Mouse (Mus musculus) heart, postnatal 14 days (tissue): ENCODE data around the gene Ppm1b. TPM values are rescaled to one million over a fixed set of nuclear protein-coding genes. Genes with fewer than 3 reads are reported as not detected.
A peak's percentile ranks its signal among the peaks of the same experiment; 100 is the strongest.

ENCODE experiments used
- DNase-seq, 2 experiments: peaks; one replicate each; pipeline ENCODE4 v3.0.0; 2021 to 2022
- intact Hi-C: fragments of 180-260 bp; cut with DNase I; formaldehyde crosslinking; loops from one replicate; pipeline ENCODE4 v1.15.1; 2025
- total RNA-seq, 2 experiments: library from RNA; stranded (reverse); gene quantifications; 2 replicates each; pipeline ENCODE4 v1.2.3; 2021

Gene Ppm1b
- total RNA-seq, 2 experiments from 2014 or later: 95.4 to 99.7 TPM

DNA sequence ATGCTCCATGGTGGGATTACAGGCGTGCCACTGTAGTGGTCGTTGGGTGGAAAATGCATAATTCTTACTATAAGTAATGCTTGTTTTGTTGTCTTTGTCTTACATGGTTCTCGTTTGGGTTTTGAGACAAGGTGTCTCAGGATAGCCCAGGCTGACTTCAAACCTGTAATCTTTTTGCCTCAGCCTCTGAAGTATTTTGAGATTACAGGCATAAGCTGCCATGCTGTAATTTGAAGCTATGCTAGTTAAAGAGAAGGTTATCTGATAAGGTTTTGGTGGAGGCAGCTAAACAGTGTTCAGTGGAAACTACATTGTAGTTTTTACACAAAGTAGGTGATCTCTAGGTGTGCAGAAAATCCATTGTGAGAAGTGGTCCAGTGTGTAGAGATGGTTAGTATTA is 61.8 kb downstream of the Ppm1b start:
- DNase-seq: no peak
- intact Hi-C loops: no loop called here

DNA sequence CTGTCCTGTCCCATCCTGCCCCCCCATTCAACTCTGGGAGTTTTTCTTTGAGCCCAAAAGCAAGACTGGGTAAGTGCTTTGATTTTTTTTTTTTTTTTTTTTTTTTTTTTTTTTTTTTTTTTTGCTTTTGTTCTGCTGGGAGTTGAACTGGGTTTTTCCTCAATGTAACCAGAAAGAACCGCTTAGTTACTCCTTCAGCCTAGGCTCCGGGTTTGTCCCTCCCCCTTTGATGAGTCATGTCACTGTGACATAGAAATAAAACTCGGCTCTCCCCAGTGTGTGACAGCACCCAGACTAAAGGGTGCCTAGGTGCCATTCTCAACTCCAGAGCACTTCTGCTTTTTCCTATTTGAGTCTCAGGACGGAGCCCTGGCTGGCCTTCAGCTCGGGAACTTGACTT is 62.3 kb downstream of the Ppm1b start:
- intact Hi-C loops: no loop called here
- no peak for DNase-seq

DNA sequence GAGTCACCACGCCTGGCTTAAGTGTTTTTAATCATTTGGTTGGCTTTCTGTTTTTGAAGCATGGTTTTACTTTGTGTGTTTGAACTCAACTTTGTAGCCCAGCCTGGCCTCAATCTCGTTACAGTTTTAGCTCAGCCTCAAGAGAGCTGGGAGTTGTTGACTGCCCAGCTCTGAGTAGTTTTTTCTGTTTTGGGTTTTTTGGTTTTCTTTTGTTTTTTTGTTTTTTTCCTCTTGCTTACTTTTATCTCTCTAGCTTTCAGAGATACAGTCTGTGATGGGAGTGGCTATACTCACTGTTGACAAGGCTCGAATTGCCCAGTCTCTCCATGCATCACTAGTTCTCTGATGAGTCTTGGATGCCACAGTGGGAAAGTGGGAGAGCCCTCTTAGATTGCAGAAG is 63.8 kb downstream of the Ppm1b start:
- intact Hi-C loops: loop anchor here (5.0 kb wide), 2 partner anchors 143 to 612 kb away; no protein-coding TSS in a partner anchor
- DNase-seq: no peak

DNA sequence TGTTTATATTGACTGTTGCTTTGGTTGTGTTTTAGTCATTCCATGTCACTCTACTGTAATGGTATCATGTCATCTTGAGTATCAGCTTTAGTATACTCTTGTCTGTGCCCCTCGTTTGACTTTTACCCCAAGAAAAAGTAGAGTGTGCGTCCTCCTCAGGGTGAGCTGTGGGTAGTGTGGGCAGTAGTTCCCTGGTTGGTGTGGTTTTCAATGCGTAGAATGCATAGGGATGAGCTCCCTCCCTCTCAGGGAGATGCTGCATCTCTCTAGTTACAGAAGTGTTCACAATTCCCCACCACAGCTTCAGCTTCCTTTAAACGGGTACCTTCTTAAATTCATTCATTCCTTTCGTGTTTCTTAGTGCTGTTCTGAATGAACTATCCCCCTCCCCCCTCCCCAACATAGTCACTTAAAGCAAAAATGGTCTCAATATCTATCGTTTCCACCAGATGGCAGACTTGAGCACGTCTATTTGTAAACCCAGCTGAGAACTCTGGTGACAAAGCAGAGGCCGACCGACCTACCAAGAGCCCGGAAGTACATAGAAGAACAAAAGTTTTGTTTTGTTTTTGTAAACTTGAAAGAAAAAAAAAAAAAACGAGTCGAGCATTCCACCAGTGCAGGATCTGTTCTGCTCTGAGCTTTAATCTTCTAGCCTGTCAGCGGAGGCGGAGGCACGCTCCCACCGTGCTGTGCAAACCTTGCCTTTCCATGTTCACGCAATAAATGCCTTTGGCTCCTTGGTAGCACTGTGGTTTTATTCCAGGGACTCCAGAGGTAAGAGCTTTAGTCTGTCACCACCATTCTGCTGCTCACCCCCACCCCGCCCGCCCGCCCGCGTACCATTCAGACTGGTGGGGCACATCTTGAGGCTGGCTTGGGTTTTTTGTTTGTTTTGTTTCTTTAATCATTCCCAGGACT is 67.0 kb downstream of the Ppm1b start:
- intact Hi-C loops: loop anchor here (2.0 to 5.0 kb wide), 3 partner anchors 65 to 609 kb away; no protein-coding TSS in a partner anchor
- peak; percentile 30 to 71 for DNase-seq

GRCm38 (mm10) chr17:85024237-85024636 is 67.7 kb downstream of the Ppm1b start:
- DNase-seq: no peak
- intact Hi-C loops: loop anchor here (5.0 kb wide), 2 partner anchors 147 to 608 kb away; no protein-coding TSS in a partner anchor

DNA sequence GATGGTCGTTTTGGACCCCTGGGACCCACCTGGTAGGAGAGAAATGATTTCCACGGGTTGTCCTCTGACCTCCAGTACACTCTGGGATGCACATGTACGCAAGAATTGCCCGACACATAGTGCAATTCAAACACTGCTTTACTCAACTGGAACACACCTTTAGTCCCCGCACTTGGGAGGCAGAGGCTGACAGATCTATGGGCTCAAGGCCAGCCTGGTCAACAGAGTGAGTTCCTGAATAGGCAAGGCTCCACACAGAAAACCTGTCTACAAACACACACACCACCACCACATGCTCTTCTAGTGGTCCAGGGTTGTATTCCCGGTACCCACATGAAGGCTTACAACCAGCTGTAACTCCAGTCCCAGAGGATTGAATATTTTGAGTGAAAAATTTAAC is 68.6 kb downstream of the Ppm1b start:
- DNase-seq: no peak
- intact Hi-C loops: no loop called here

DNA sequence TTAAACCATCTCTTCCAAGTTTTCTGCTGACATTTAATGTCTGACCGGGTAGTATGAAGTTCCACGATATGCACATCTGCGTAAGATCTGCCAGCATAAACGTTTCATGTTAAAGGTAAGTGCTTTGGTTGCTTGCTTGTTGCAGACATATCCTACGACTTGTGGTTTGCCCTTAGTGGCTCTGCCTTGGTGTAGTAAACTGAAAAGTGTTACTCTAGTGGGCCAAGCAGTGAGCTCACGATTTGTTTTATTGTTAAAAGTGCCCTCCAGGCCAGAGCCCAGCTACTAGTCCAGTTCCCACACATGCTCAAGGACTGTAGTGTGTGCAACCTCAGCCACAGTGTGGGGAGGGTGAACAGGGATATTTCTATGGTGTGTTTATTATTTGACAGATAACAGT is 69.9 kb downstream of the Ppm1b start:
- no peak for DNase-seq
- intact Hi-C loops: no loop called here

- intact Hi-C loops: no loop called here
Measured at GRCm38 (mm10) chr17:85027247-85027646, 70.7 kb downstream of the Ppm1b start.

GRCm38 (mm10) chr17:85028093-85028739 is 71.7 kb downstream of the Ppm1b start, which contains the start of gene Slc3a1:
TSS of gene Slc3a1 (plus strand) at chr17:85028376.
- DNase-seq: no peak
- intact Hi-C loops: no loop called here

More at GRCm38 (mm10) chr17:85027247-85027646, 70.7 kb downstream of the Ppm1b start:
- DNase-seq: no peak

- intact Hi-C loops: no loop called here
- DNase-seq: no peak
Measured at GRCm38 (mm10) chr17:85028797-85029196, 72.3 kb downstream of the Ppm1b start.

GRCm38 (mm10) chr17:85030651-85031050 is 74.1 kb downstream of the Ppm1b start:
- DNase-seq: no peak
- intact Hi-C loops: no loop called here

DNA sequence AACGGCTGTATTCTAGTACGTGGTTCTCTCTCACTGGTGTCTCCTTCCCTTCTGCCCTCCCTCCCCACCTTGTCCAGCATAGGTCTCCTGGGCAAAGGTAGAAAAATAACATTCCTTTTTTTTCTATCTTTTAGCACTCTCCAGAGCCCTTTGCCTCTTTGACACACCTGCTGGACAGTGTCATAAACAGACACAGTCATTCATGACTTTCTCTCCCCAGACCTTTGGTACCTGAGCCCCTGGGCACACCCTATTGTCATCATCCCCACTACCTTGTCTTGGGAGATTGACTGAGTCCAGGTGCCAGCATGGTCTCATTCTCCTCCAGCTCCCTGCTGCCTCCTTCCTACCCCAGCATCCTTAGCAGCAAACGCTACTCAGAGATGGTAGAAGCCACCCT is 76.5 kb downstream of the Ppm1b start:
- DNase-seq: no peak

DNA sequence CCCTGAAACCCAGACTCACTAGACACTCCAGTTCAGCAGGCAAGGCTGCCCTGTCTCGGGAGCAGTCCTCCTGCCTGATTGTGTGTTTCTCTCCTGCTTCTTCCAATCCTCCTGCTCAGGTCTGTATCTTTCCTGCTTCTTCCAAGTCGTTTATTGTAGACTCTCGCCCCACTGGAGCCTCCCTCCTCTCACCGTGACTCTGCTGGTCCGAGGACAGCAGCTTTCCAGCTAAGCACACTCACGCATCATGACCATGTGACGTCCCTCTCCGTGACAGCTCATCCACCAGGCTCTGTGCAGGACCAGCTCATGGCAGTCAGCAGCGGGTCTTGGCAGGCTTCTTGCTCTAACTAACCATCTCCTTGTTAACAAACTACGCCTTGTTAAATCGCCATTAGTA is 77.5 kb downstream of the Ppm1b start:
- DNase-seq: no peak
- intact Hi-C loops: no loop called here

More for the DNA sequence above, 76.5 kb downstream of the Ppm1b start:
- intact Hi-C loops: no loop called here

DNA sequence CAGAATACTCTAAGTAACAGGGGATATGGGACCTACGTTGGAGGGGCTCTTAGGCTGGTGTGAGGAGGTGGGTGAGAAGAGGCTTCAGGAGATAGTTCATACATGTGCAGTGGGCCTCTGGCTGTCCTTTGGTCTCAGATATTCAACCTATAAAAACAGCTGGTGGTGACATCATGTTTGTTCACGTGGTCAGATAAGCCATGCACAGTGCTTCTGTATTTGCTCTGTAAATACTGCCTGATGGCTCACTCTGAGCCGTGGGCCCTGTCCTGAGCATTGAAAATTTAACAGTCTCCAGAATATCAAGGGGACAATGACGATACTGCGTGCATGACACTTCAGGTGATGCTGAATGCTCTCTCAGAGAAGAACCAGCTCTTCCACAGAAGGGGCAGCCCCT is 81.3 kb downstream of the Ppm1b start:
- intact Hi-C loops: no loop called here
- DNase-seq: no peak

- intact Hi-C loops: no loop called here
- DNase-seq: no peak
Measured at GRCm38 (mm10) chr17:85038311-85038710, 81.8 kb downstream of the Ppm1b start.

DNA sequence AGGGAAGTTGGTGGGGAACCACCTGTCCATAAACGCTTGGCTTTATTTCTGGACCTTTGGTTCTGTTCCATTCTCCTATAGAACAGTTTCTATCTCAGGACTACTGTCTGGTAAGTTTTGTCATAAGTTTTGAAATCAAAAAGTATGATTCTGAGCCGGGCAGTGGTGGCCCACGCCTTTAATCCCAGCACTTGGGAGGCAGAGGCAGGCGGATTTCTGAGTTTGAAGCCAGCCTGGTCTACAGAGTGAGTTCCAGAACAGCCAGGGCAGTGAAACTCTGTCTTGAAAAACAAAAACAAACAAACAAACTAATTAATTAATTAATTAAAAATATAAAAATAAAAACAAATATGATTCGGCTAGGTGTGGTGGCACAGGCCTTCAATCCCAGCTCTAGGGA is 82.2 kb downstream of the Ppm1b start:
- intact Hi-C loops: no loop called here
- no peak for DNase-seq

DNA sequence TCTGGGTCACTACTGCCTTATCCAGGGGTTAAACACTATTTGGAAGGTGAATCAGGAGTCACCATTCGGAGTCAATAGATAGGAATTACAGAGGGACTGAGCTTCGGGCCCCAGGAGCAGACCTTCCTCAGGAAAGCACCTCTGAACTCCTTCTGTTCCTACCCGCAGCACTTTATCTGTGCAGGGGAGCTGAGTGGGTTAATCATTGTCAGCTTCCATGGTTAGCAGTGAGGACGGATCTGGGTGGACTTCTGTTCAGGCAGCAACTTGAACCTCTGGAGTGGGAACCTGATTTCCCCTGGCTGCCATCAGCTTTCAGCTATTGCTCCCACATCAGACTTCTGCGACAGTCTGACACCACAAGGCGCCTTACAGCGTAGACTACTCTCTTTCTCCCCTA is 84.4 kb downstream of the Ppm1b start:
- intact Hi-C loops: no loop called here
- no peak for DNase-seq

GRCm38 (mm10) chr17:85042419-85042818 is 85.9 kb downstream of the Ppm1b start:
- no peak for DNase-seq
- intact Hi-C loops: no loop called here

GRCm38 (mm10) chr17:85043404-85043816 is 86.9 kb downstream of the Ppm1b start:
- no peak for DNase-seq
- intact Hi-C loops: no loop called here

DNA sequence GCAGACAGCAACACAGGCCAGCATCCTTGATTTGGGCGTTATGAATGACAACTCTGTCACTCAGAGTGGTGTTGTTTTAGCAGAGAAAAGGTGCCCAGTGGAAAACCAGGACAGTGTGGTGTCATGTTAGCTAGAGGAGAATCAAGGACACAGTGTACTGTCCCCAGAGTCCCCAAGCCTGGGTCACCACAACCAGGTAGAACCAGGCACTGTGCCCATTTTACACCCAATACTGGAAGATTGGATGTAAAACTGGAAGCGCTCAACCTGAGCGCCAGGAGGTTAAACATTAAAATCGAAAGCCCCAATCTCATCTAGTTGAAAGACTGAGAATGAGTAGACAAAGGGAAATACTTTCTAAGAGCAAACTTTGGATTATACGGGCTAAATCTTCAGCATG is 87.9 kb downstream of the Ppm1b start:
- DNase-seq: no peak
- intact Hi-C loops: no loop called here

DNA sequence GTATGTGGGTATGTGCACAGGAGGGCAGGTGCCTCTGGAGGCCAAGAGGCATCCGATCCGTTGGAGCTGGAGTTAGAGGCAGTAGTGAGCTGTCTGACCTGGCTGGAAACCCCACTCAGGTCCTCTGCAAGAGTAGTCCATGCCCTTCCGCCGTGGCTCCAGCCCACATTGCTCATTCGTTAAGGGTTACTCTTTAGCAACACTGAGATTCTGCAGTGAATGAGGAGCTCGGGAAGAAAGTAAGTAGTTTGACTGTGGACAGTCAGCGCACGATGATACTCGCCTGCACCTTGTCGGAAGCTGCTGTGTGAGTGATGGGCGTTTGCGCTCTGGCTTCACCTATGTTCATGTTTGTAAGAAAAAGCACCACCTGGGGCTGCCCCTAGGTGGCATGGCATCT is 88.6 kb downstream of the Ppm1b start:
- DNase-seq: no peak
- intact Hi-C loops: no loop called here

- DNase-seq: no peak
- intact Hi-C loops: no loop called here
Measured at GRCm38 (mm10) chr17:85048379-85048778, 91.8 kb downstream of the Ppm1b start.
